Mouse (Mus musculus) left cerebral cortex, postnatal 10 days (tissue): ENCODE measurements at regions not wholly inside any gene's neighbourhood (a gene's known extent, or its start where the extent isn't known, plus 50 kb on each side); places are given as distances from the start of the nearest gene placed in this dataset.

Source experiments
- DNase-seq, 2 experiments: peaks; one replicate each; pipeline ENCODE4 v3.0.0; 2021 to 2022; ENCODE audit warnings: low spot score in 2 of 2, mixed read lengths in 1 of 2; ENCODE audit errors: extremely low spot score in 1 of 2
- intact Hi-C: fragments of 180-260 bp; cut with DNase I; formaldehyde crosslinking; loops from one replicate; pipeline ENCODE4 v1.15.1; 2025

DNA sequence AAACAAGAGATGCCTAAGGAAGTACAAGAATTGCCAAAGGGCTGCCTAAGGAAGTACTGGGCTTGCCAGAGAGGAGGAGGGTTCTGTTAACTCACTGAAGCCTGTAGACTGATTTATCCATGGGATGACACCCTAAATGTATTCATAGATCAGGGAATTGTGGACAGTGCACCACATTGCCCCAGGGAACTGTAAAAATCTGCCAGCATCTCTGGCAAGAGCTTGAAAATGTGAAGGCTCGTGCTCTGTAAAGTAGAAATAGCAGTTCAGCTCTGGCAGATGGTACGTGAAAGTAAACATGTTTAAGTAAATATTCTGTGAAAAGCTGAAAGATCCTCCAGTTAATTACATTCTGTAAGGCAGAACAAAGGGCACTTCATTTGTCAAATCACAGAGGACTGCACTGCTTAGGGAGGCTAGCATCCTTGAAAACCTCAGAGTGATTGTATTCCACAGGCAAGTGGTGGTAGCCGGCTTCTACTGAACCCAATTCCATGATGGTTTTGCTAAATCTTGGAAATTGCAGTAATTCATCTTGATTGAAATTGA lies 445.9 kb upstream of the Grin3a start:
- DNase-seq = no peak
- intact Hi-C loops = no loop called here

DNA sequence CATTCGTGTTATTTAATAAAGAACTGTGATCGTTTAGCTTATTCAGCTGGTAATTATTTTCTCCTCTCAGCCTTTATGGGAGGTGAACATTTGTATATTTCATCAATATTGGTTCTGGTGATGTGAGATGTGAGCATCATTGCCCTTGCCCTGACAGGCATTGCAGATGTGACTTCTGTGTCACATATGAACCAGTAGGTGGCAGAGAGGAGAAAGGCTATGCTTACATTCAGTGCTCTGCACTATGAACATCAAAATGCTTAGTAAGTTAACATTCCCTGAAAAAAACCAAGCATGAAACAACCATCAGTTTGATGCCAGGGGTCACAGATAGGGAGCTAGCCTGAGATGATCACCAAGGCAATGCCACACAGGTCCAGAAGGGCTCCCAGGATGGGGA lies 441.1 kb upstream of the Grin3a start:
- intact Hi-C loops = no loop called here
- no peak for DNase-seq

DNA sequence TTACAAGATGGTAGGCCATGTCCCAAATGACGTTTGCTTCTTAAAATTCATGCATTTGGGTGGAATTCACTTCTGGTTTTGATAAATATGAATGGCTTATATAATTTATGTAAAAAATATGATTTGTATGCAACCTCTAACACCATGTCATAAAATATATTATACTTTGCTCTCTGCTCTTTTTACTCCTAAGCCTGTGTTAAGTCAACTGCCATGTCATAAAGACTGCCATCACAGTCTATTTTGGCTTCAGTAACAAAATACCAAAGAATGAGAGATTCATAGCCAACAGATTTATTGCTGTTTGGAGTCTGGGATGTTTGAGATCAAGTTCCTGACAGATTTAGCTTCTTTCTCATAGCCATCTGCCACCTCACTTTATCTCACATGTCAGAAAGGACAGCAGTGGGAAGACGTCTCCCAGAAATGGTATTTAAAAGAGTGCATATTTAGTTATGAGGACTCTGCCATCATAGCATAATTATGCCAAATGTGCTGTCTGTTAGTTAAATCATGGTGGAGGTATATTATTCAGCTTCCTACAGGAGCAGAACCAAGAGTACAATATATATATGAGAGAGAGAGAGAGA lies 413.6 kb upstream of the Grin3a start:
- intact Hi-C loops = no loop called here
- DNase-seq = no peak

DNA sequence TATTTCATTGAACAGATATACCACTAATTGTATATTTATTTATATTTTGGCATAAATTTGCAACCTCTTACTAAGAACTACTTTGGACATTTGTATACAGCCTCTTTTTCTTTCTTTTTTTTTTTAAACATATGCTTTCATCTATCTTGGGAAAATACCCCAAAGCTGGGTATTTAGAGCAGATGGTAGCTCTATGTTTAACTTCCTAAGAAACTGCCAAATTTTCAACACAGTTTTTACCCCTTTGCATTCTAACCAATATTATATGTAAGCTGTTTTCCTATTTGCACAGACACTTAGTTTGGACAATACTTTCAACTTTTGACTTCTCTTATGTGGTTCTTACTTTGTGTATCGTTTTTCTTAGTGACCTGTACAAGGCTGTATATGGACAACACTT lies 396.5 kb upstream of the Grin3a start:
- DNase-seq = no peak
- intact Hi-C loops = no loop called here

DNA sequence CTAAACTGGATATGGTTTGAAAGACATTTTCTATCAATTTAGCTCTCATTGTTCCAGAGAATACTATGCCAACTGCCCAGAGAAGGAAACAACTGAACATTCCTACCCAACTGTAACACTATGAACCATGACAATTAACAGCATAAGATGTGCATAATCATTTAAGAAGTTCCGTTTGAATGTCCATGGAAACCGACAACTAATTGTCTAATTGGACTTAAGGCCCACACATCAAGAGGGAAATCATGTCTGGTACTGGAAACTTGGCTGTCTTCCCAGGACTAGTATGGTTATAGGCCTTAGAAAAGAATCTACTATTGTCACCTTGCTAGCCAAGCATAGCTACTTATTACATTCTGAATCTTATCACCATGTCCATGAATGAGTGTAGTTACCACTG lies 395.4 kb upstream of the Grin3a start:
- no peak for DNase-seq

DNA sequence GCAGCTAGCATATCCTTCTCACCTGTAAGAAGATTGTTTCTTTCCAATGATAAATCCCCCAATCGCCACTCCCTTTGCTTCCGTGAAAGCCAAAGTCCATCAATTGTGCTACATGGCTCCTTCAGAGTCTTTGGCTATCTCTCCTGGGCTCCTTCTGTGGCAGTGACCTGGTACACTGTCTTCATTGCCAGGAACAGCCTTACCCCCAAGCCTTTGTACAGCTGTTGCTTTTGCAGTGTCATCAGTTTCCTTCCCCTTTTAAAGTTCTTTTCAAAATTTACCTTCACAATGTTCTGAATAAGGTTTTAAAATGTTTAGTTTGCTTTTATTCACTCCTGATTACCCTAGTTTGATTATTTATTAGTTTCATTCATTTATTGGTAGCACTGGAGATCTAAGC lies 393.8 kb upstream of the Grin3a start:
- intact Hi-C loops = no loop called here
- DNase-seq = no peak

More for the DNA sequence above, 395.4 kb upstream of the Grin3a start:
- intact Hi-C loops = no loop called here

DNA sequence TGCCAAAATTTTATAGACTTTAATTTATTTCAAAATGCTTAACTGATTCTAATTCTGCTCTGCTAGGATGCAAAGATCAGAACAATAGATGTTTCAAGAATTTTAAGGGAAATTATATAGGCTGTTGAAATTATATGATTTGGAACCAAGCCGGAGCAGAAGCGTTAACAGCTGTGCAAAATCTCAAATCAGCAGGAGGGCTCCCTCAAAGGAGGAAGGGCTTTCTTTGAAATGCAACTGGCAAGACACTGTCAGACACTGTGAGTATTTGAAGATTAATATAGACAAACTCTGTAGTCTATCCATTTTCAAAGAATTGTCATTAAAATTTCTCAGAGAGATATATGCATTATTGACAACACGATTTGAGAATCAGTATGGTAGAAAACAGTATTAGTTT lies 389.9 kb upstream of the Grin3a start:
- no peak for DNase-seq
- intact Hi-C loops = no loop called here

DNA sequence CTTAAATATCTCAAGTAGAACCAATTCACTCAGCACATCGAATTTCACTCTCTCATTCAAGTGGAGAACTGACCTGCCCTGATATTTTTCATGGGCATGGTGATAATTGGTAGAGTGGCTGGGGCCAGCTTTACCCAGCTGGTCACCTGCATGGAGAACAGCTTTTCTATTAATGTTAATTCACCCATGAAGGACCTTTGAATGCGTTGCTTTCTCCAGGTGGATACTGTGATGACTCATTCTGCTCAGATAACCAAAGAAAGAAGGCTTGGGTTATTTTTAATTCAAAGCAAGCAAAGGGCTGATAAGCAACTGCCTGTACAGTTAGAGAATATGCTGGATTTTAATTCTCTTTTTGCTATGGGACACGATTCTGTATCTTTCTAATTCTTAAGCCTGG lies 357.8 kb upstream of the Grin3a start:
- intact Hi-C loops = no loop called here
- no peak for DNase-seq

DNA sequence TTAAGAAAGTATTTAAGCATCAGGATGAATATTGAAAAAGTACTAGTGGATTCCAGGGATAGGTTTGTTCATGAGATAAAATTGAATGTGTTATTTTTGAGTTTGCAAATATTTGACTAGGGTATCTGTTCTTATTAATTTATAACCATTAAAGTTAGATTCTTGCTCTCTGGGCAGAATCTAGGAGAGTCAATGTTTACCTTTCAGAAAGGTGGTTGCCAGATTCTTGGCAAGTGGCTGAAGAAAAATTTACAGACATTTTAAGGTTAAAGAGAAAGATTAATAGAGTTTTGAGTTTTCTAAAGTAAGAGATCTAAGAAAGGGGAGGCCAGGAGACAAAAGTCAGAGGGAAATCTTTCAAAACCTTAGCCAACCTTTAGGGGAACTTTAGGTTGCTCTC lies 331.7 kb upstream of the Grin3a start:
- intact Hi-C loops = no loop called here
- no peak for DNase-seq

DNA sequence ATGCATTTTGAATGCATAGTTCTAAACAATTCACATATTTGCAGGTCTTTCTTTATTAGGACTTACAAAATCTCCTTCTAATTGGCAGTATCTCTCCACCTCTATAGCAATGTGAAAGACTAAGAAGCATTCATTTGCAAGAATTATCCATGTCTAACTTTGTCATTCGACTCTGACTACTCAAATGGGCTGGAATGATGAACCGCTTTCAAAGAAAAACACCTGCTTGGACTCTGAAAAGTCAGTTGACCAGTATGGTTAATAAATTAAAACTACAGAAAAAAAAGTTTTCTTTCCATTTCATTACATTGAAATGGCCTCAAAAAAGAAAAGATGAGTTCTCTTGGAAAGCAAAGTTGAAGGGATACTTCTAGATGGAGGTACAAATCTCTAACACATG lies 331.1 kb upstream of the Grin3a start:
- DNase-seq = no peak
- intact Hi-C loops = no loop called here

DNA sequence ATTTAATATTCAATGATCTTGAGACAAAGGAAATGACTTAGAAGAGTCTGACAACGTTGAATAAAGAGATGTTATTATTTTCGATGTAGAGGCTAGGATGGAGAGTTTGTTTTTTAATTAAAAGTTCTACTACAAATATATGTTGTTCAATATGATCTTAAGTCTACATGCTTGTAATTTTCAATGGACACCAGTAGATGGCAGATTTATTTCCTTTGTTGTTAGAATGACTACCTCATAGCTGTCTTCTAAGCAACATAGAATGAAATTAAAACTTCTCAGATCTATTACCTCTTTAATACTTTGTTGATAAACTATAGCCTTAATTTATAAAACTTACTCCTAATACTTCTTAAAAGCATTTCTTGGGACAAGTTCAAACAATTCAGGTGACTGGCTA lies 315.3 kb upstream of the Grin3a start:
- DNase-seq = no peak
- intact Hi-C loops = no loop called here

DNA sequence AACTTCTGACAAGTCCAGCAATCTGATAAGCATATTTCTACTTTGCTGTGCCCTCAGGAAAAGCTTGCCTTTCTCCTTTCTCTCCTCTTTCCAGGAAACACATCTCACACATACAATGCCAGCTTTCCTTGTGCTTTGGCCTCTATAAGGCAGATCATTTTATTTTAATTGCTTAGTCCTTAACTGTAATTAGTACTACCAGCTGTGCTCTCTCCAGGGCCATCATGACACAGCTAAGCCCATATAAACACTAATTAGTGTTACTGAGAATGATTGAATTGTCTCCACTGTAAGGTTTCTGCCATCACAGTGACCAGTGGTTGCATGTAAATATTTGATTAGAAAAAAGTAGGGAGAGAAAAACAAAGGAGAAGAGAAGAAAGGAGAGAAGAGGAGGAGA lies 300.4 kb upstream of the Grin3a start:
- intact Hi-C loops = no loop called here
- no peak for DNase-seq

DNA sequence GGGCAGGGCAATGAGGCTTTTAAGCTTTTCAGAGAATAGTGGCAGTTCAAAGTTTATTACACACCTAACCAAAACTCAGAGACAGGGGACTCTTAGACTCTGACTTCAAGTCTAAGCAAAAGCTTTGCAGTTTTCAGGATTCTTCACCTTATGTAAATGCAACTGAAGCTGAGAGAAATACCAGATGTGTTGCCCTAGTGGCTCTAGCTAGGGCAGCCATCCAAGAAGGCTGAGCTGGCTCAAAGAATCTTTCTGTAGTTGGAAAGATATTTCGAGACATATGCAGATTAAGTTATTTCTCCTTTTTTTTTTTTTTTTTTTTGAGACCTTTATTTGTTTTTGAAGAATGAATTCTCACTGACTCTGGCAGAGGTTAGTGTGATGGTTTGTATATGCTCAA lies 284.7 kb upstream of the Grin3a start:
- intact Hi-C loops = no loop called here
- peak in 1 of 2 experiments; percentile 19 for DNase-seq

DNA sequence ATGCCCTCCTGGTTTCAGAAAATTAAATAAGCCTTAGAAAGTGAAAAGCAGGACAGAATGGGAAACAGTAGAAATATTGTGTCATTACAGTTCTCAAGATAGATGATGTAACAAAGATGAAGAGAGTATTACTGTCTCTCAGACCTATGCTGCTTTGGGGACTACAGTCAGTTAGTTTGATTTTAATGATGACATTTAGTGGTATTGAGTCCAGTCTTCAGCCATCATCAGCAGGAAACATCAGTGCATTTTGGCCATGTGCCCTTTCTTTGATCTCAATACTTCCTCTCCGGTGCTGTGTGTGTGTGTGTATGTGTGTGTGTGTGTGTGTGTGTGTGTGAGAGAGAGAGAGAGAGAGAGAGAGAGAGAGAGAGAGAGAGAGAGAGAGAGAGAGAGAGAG lies 261.0 kb upstream of the Grin3a start:
- no peak for DNase-seq
- intact Hi-C loops = no loop called here

DNA sequence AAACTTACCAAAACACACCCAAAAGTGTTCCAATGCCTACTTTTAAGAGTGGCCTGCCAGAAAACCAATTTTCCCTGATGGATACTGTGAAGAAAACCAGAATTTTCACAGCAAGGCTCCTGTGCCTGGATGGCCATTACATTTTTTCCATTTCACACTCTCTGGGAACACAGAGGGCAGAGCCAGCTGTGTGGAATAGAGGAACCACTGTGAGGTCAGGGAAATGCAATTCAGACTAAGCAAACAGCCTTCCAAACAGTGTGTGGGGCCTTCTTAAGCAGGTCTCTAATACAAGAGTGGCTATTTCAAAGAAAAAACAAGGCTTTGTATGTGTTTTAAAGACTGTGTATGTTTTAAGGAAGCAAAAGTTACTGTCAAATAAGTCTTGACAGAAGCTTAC lies 242.3 kb upstream of the Grin3a start:
- no peak for DNase-seq
- intact Hi-C loops = no loop called here

DNA sequence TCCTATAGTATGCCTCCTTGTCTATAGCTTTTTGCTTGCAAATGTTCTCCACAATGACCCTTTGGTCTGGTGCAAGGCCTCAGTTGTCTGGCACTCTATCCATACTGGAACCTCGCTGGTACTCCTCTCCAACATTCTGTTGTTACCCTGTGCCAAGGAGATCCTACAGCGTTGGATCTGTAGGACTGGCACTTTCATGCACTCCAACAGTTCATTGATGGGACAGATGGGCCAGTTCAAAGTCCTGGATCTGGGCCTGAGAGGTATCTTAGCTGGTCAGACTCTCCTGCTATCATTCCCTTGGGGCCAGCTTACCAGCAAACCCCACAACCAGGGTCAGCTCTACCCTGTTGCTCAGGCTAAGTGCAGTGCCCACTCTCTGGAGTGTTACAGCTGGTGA lies 241.1 kb upstream of the Grin3a start:
- DNase-seq = no peak
- intact Hi-C loops = no loop called here

DNA sequence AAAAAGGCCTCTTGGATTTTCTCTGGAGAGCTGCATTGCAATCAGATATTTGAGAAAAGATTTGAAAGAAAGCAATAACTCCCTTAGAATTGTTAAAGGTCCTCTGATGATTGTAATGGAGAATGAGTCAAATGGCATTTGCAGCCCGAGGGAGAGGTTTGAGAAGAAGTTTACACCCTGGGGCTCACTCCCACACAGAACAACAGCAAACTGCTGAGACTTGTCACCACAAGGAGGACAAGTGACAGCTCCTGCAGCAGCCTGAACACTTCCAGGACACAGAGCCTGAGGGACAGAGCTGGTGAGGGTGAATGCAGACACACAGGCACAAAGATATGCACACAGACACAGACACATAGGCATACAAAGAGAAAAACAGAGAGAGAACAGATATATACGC lies 210.0 kb upstream of the Grin3a start:
- intact Hi-C loops = no loop called here
- no peak for DNase-seq

DNA sequence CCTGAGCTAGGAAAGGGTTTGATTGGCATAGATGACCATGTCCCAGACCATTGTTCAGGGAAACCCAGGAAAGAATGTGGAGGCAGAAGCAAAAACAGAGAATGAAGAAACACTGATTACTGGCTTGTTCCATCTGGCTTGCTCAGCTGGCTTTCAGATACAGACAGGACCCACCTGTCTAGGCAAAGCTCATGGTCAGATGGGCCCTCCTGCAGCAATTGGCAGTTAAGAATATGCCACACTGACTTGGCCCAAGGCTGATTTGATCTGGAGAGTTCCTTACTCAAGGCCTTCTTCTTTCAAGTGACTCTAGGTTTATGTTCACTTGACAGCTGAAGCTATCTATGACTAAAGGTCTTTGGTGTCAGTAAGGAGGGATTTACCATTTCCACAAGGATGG lies 195.9 kb upstream of the Grin3a start:
- no peak for DNase-seq
- intact Hi-C loops = no loop called here

DNA sequence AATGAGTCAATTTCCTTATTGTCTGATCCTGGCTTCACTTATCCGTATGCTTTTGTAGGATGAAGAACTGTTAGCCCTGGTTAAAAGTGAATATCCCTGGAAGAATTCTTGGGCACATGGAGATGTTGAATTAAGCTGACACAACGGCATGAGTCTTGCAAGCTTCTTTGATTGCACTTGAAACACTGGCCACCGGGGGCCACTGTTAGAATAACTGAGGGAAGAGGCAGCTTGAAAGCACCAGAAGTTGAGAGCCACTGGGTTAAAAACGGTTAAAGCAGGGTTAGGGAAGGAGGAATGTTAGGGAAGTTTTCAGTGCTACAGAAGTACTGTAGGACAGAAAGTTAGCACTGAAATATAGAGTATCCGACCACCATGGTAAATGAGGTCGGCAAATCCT lies 190.5 kb upstream of the Grin3a start:
- DNase-seq = peak; percentile 2 to 32
- intact Hi-C loops = no loop called here

DNA sequence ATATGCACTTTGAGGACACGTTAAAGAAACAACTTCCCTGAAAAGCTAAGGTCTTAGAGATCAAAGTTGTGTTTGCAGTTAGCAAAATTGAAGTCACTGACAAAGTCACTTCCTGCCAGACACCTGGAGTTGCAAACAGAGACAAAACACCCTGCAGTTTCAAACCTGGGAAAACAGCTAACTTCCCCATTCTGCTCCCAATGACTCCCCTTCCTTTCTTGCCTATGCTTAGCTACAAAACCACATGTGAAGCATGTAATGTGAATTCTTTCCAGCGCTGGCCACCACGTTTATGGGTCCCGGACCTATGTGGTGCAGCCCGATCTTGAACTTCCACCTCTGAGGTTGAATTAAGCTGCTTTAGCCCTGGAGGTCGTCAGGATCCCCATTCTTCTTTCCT lies 179.8 kb upstream of the Grin3a start:
- intact Hi-C loops = no loop called here
- DNase-seq = no peak
